Mouse (Mus musculus): ENCODE results near the gene Agtrap. TPM values are rescaled to one million over a fixed set of nuclear protein-coding genes. Genes with fewer than 3 reads are reported as not detected.
A peak's percentile ranks its signal among the peaks of the same experiment; 100 is the strongest.

The Agtrap gene
- total RNA-seq, 2 experiments from 2014 or later = 9.8 to 12.6 TPM

- Histone ChIP-seq H3K4me3 (no peak overlapping the region), H3K27ac (no peak overlapping the region)
- DNase-seq = no peak
- no peak for TF ChIP-seq CTCF (IDR thresholded peaks at IDR 0.05)
- intact Hi-C loops (cut with DNase I) = no loop called here
Measured at GRCm38 (mm10) chr4:148081201-148081600, 6.6 kb downstream of the Agtrap start.

GRCm38 (mm10) chr4:148080597-148080973 is 7.2 kb downstream of the Agtrap start:
- Histone ChIP-seq H3K4me3 (no peak overlapping the region), H3K27ac (no peak overlapping the region)
- TF ChIP-seq CTCF (IDR thresholded peaks at IDR 0.05) = no peak
- intact Hi-C loops (cut with DNase I) = no loop called here
- no peak for DNase-seq

- TF ChIP-seq CTCF (IDR thresholded peaks at IDR 0.05) = no peak
- Histone ChIP-seq H3K27ac (no peak overlapping the region), H3K4me3 (no peak overlapping the region)
- DNase-seq = no peak
- intact Hi-C loops (cut with DNase I) = no loop called here
Measured at GRCm38 (mm10) chr4:148079944-148080596, 7.8 kb downstream of the Agtrap start.

GRCm38 (mm10) chr4:148079212-148079611 is 8.6 kb downstream of the Agtrap start:
- DNase-seq = no peak
- intact Hi-C loops (cut with DNase I) = no loop called here
- no peak overlapping the region for H3K4me3 ChIP-seq
- TF ChIP-seq CTCF (IDR thresholded peaks at IDR 0.05) = no peak
- no peak overlapping the region for H3K27ac ChIP-seq

GRCm38 (mm10) chr4:148075881-148076280 is 11.9 kb downstream of the Agtrap start:
- no peak for DNase-seq
- TF ChIP-seq CTCF (IDR thresholded peaks at IDR 0.05) = no peak
- intact Hi-C loops (cut with DNase I) = no loop called here
- Histone ChIP-seq H3K4me3 (no peak overlapping the region), H3K27ac (peak overlapping the region; percentile 72; the same call in 1 of the 2 replicates)

GRCm38 (mm10) chr4:148075259-148075658 is 12.6 kb downstream of the Agtrap start:
- DNase-seq = peak; percentile 84
- H3K27ac ChIP-seq = peak overlapping the region; percentile 72
- intact Hi-C loops (cut with DNase I) = no loop called here
- TF ChIP-seq CTCF (IDR thresholded peaks at IDR 0.05) = no peak
- H3K4me3 ChIP-seq = peak overlapping the region; percentile 63

GRCm38 (mm10) chr4:148074521-148075189 is 13.2 kb downstream of the Agtrap start:
- no peak for DNase-seq
- peak; percentile 57 for TF ChIP-seq CTCF (IDR thresholded peaks at IDR 0.05)
- peak overlapping the region; percentile 63 for H3K4me3 ChIP-seq
- intact Hi-C loops (cut with DNase I) = no loop called here
- H3K27ac ChIP-seq = peak overlapping the region; percentile 72

- DNase-seq = peak; percentile 76
- H3K4me3 ChIP-seq = no peak overlapping the region
- H3K27ac ChIP-seq = peak overlapping the region; percentile 52
- TF ChIP-seq CTCF (IDR thresholded peaks at IDR 0.05) = no peak
- intact Hi-C loops (cut with DNase I) = no loop called here
Measured at GRCm38 (mm10) chr4:148071508-148071907, 16.3 kb downstream of the Agtrap start.

GRCm38 (mm10) chr4:148069602-148070218 is 18.1 kb downstream of the Agtrap start:
- TF ChIP-seq CTCF (IDR thresholded peaks at IDR 0.05) = no peak
- H3K4me3 ChIP-seq = no peak overlapping the region
- no peak overlapping the region; the same call in 1 of the 2 replicates for H3K27ac ChIP-seq
- peak; percentile 15 for DNase-seq
- intact Hi-C loops (cut with DNase I) = no loop called here

- intact Hi-C loops (cut with DNase I) = no loop called here
Measured at GRCm38 (mm10) chr4:148067346-148067745, 20.5 kb downstream of the Agtrap start.

GRCm38 (mm10) chr4:148066401-148066744 is 21.5 kb downstream of the Agtrap start:
- peak overlapping the region; percentile 36 for H3K4me3 ChIP-seq
- TF ChIP-seq CTCF (IDR thresholded peaks at IDR 0.05) = no peak
- intact Hi-C loops (cut with DNase I) = no loop called here
- DNase-seq = peak; percentile 64
- H3K27ac ChIP-seq = peak overlapping the region; percentile 71

More at GRCm38 (mm10) chr4:148067346-148067745, 20.5 kb downstream of the Agtrap start:
- Histone ChIP-seq H3K27ac (no peak overlapping the region; the same call in 1 of the 2 replicates), H3K4me3 (no peak overlapping the region)
- no peak for DNase-seq
- TF ChIP-seq CTCF (IDR thresholded peaks at IDR 0.05) = no peak

GRCm38 (mm10) chr4:148065702-148066400 is 22.0 kb downstream of the Agtrap start:
- DNase-seq = peak; percentile 49
- Histone ChIP-seq H3K27ac (peak overlapping the region; percentile 71), H3K4me3 (peak overlapping the region; percentile 36)
- TF ChIP-seq CTCF (IDR thresholded peaks at IDR 0.05) = peak; percentile 39
- intact Hi-C loops (cut with DNase I) = no loop called here

- no peak overlapping the region for H3K4me3 ChIP-seq
- TF ChIP-seq CTCF (IDR thresholded peaks at IDR 0.05) = no peak
- no peak for DNase-seq
- intact Hi-C loops (cut with DNase I) = no loop called here
- no peak overlapping the region for H3K27ac ChIP-seq
Measured at GRCm38 (mm10) chr4:148061086-148061480, 26.7 kb downstream of the Agtrap start.
